Mouse (Mus musculus) right cerebral cortex, adult 18-20 months (tissue): ENCODE results near the gene Hcrtr2.

Source experiments
- DNase-seq: peaks from one replicate; pipeline ENCODE4 v3.0.0; 2022; ENCODE audit warnings: mixed read lengths

The Hcrtr2 gene

GRCm38 (mm10) chr9:76323756-76324155, at the start of gene Hcrtr2:
TSS of gene Hcrtr2 (minus strand) at chr9:76323856.
- DNase-seq: no peak

- DNase-seq: no peak
Measured at GRCm38 (mm10) chr9:76364874-76365273, 41.2 kb upstream of the Hcrtr2 start.

- no peak for DNase-seq
Measured at GRCm38 (mm10) chr9:76360374-76360773, 36.7 kb upstream of the Hcrtr2 start.

DNA sequence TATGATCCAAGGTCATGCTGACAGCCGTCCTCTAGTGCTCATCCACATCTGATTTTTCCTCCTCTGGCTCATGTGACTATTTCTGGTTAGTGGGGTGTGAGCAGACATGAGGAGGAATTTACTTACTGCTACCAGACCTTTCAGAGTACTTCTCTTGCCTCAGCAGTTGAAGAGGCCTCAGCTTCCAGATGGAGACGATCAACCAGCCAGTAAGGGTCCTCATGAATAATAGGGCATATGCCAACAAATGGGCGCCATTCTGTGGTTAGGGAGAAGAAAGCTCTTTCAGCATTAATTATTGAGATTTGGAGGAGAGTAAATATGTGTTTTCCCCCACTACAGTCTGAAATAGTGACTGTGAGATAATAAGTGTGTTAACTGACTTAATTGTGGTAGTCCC, 28.7 kb upstream of the Hcrtr2 start:
- DNase-seq: no peak

DNA sequence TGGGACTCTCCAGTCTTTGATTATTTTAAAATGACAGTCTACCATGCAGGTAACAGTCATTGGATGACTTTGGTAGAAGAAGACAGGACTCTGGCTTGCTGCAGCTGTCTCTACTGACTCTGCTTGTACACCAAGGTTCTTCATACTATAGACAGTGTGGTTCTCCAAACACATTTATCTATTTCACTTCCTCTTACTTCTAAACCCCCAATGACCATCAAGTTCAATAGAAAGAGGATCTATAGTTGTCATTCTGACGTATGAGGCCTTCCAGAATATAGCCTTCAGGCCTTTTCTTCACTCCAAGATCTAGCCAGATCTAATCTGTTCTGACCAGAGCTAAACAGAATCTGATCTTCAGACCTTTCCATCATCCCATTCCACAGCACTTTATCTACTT, 23.6 kb upstream of the Hcrtr2 start:
- no peak for DNase-seq

DNA sequence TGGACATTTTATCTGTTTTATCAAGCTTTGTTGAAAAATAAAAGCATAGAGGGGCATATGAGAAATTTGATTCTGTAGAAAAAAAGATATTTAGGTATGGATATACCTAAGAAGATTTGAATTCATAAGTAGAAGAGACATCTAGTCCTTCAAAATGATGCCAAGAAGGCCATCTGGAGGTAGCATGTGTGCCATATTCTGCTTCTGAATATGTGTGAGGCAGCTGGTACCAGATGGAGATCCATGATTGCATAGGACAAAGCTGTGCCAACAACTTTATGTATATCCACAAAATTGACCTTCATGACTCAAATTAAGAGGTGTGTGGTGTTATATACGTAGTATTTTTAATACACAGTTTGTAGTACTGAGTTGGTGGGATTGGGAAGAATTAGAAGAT, 7.4 kb upstream of the Hcrtr2 start:
- peak; percentile 47 for DNase-seq

DNA sequence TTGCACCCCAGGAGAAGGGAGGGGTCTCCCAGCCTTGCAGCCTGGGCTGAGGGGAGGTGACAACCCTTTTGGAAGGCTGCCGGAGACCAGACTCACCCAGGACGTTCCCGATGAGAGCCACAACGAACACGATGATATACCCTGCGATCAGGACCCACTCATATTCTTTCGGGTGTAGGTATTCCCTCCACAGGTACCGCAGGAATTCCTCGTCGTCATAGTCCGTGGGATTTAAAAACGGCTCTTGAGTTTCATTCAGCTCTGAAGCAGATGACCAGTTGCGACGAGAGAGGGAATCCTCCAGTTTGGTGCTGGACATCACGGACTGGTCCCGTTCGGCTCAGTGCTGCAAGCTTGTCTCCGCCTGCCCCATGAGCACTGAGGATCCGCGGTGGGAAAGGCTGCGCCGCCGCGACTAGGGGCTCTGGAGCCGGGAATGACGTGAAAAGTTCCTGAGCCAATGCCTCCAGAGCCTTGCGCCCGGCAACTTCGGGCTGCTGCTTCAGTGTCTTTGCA, 412 bp downstream of the Hcrtr2 start:
- peak; percentile 29 for DNase-seq

GRCm38 (mm10) chr9:76322122-76323052, 1.3 kb downstream of the Hcrtr2 start:
- no peak for DNase-seq

DNA sequence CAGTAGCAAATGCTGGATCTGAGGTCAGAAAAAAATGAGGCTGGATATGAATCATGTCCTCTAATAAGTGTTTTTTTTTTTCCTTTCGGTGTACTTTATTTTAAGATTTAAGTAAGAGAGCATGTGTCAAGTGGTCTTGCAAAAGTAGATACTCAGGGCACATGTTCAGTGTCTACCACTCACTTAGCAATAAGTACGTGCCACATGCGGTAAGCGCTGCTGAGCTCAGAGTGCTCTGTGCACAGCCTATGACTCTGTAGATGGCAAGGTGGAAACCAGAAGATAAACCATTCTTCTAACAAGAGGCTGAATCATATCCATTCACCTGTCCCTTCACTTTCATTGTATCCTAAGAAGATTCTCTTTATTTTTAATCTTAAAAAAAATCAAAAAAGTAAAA, 2.1 kb downstream of the Hcrtr2 start:
- no peak for DNase-seq

GRCm38 (mm10) chr9:76320755-76321154, 2.9 kb downstream of the Hcrtr2 start:
- DNase-seq: no peak

GRCm38 (mm10) chr9:76318302-76318701, 5.4 kb downstream of the Hcrtr2 start:
- DNase-seq: no peak

DNA sequence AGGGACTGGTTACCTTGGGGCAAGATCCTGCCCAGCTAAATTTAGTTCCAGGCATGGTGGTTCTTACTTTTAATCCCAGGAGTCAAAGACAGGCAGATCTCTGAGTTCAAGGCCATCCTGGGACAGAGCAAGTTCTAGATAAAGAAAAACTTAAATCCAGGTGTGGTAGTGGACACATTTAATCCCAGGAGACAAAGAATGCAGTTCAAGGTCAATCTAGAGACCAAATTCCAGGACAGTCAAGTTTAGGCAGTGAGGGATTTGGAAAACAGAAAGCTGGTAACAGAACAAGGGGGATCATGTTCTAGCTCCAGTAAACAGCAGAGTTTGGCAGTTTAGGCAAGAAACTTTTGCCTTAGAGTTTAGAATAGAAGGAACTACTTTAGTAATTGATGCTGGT, 8.6 kb downstream of the Hcrtr2 start:
- DNase-seq: no peak

- no peak for DNase-seq
Measured at GRCm38 (mm10) chr9:76313921-76314320, 9.7 kb downstream of the Hcrtr2 start.

DNA sequence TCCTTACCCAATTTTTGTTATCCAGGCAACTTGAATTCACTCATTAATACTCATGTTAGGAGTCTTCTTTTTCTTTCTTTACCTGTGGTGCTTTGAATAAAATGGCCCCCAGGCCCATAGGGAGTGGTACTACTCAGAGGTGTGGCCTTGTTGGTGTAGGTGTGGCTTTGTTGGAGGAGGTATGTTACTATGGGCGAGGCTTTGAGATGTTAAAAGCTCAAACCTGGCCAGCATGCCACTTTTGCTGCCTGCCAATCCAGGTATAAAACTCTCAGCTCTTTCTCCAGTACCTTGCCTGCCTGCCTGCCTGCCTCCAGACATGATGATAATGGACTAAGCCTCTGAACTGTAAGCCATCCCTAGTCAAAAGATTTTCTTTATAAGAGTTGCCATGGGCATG, 11.4 kb downstream of the Hcrtr2 start:
- DNase-seq: no peak

- no peak for DNase-seq
Measured at GRCm38 (mm10) chr9:76291384-76291783, 32.3 kb downstream of the Hcrtr2 start.

- DNase-seq: no peak
Measured at GRCm38 (mm10) chr9:76270886-76271285, 52.8 kb downstream of the Hcrtr2 start.

DNA sequence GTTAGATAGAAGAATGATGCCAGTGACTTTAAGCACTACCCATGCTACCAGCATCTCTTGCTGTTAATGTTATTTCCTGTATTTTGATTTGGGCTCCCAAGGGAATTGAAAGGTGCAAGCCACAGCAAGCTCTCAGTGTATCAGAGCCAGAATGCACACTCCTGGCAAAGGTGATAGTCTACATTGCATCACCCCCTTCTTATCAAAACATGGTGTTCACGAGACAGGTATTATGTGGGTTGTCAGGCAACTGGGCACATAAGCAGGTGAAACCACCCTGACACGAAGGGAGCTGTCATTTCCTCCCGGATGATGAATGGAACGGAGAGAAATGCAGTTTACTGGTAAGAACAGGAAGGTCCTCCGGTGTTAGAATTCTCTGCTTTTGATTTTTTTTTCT, 65.9 kb downstream of the Hcrtr2 start:
- no peak for DNase-seq

DNA sequence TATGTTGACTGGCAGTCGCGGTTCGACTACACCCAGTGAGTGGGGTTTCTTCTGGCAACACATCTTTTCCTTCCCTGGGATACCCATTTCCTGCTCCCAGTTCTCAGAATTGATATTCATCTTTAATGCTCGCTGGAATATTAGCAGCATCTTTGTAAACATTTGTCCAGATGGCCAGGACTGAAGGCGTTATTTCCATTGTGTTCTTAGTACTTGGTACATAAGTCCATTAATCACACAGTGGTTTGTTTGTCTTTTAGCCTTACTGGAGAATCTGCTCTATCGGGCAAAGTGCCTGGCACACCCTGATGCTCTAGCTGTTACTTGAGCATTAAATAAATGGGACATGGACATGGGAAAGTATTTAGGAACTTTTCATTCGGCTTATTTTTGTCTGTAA, 71.1 kb downstream of the Hcrtr2 start:
- no peak for DNase-seq

- no peak for DNase-seq
Measured at GRCm38 (mm10) chr9:76252109-76252508, 71.5 kb downstream of the Hcrtr2 start.

DNA sequence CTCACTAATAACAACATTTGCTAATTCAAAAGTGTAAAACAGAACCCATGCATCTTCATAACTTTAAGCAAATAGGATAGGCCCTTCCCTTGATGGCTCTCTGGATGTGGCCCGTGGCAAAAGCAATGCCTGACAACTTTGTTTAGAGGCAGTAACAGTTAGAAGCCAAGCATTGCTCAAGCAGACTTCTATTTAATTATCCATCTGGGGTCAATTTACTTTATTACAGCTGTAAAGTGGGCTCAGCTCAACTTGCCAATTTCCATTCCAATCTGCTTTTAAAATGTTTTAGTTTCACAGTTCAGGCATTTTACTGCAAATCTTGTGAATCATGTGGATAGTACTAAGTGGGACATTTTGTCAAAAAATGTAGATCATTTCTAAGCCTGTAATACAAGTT, 81.3 kb downstream of the Hcrtr2 start:
- no peak for DNase-seq

GRCm38 (mm10) chr9:76237946-76238345, 85.7 kb downstream of the Hcrtr2 start:
- no peak for DNase-seq

DNA sequence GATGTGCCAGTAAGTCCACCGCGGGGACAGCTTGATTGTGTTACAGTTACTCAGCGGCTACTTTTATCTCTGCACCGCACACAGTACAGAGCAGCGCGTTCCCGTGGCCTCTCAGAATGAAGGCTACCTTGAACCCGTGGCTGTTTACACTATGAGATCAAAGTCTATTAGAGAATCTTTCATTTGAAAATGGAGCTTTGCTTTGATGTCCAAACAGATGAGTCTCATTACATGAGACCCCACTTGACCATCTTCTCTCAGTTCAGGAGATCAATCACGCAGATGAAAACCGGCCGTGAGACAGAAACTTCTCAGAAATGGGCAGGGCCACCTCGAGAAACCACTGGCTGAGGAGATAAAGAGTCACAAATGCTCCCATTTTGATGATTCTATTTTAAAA, 86.4 kb downstream of the Hcrtr2 start:
- no peak for DNase-seq

DNA sequence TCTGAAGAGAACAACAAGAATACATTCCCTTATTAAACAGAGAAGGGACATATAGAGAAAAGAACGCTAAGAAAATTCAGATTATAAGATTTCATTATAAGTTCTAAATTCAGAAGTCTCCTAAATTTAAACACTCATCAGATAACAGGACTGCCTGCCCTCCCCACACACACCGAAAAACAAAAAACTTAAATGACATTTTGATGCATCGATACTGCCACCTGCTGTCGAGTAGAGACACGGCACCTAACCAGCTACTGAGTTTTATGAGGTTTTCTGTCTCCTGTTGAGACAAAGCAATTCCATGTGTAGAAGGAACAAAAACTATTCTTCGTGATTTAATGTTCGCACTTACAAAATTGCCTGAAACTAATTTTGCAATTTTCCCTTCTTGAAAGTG, 87.0 kb downstream of the Hcrtr2 start:
- peak; percentile 49 for DNase-seq

DNA sequence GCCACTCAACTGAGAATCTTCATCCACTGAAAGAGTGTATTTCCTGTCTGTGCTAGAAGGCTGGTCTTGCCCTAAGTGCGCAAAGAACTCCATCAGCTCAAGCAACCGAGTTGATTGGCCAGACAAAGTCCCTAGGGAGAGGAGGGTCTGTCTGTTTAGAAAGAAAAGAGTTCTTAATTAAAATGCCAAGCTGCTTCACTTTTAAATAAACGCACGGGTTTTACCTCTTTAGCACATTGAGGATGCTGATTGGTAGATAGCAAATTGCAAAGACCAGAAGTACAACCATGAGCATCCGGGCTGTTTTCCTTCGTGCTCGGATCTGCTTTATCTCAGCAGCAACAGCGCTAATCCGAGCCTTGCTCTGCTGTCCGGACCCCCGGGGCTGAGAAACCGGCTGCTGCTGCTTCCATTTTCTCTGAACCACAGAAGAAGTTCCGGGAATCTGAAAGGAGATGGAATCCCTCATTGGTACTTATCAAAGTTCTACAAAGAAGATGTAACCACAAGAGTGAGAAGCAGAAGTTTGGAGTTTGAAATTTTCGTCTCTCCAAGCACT, 87.6 kb downstream of the Hcrtr2 start:
- no peak for DNase-seq
